Mouse (Mus musculus): ENCODE measurements at regions not wholly inside any gene's neighbourhood (a gene's known extent, or its start where the extent isn't known, plus 50 kb on each side); places are given as distances from the start of the nearest gene placed in this dataset.
A peak's percentile ranks its signal among the peaks of the same experiment; 100 is the strongest.

DNA sequence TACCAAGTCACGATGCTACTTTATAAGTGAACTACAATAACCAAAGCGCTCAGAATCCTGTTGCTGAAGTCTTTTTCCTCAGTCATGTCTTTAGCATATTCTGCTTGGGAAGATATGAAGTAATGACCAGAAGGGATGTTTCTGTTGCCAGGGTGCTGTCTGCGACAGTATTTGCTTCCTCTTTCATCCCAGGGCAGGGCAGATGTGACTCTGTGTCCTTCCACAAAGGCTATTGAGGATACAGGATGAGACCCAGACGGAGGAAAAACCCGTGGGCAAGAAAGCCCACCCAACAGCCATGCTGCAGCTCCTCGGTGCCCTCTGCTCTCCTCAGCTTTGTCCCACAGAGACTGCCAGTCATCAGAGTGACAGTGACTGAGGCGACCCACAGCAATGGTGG lies 148.6 kb upstream of the Rpl34 start:
- 90% methylated on average over 7 of the region's 7 CpGs for WGBS
- H3K4me1 ChIP-seq = no peaks in the 10 kb centered on the region

DNA sequence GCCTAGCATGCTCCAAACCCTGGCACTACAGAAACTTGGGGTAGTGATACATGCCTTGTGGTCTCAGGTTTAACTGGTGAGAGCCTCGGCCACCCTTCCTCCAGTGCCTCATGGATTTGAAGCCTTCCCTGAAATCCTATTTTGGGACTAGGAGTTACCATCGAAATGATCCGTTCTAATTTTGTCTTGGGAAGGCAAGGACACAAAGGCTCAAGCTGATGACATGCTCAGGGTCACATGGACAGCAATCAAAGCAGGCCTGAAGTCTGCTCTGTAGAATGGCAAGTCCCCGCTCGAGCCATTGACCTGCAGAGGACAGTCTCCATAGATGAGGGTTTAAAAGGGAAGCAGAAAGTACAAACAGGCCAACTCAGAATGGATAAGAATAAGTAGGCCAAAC lies 147.8 kb upstream of the Rpl34 start:
- Histone ChIP-seq H3K4me3 (no peak overlapping the region), H3K36me3 (ENCODE audit: poor library complexity, severe bottlenecking) (no peaks in the 10 kb centered on the region), H3K9me3 (replicated peaks) (no peaks in the 10 kb centered on the region), H3K4me2 (no peak overlapping the region), H3K4me1 (no peaks in the 10 kb centered on the region), H3K9ac (no peak overlapping the region), H3K27me3 (no peaks in the 10 kb centered on the region), H3K27ac (no peak overlapping the region)
- ATAC-seq = no peak
- 92% methylated on average over 5 of the region's 5 CpGs for WGBS

More for the DNA sequence above, 148.6 kb upstream of the Rpl34 start:
- H3K4me3 ChIP-seq = no peak overlapping the region
- H3K27me3 ChIP-seq = no peaks in the 10 kb centered on the region
- no peak overlapping the region for H3K27ac ChIP-seq
- H3K9me3 ChIP-seq (replicated peaks) = no peaks in the 10 kb centered on the region
- no peaks in the 10 kb centered on the region for H3K36me3 ChIP-seq (ENCODE audit: poor library complexity, severe bottlenecking)
- H3K4me2 ChIP-seq = no peak overlapping the region
- no peak overlapping the region for H3K9ac ChIP-seq
- ATAC-seq = no peak

DNA sequence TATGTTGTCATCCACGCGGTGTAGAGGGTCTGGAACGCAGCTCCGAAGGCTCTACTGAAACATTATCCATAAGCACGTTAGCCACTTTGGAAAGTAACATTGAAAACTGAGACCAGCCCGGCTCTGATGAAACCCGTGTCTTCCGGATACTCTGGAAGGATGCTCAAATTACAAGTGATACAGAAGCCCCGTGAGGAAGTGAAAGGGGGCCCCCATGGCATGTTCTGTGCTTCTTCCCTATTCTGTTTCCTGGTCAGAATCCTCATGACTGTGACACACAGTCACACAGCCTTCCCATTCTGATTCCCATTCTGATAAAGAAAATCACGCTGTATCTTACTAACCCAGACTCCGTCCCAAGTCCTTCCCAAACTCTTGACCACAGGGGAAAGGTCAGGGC lies 143.5 kb upstream of the Rpl34 start:
- H3K4me1 ChIP-seq = no peaks in the 10 kb centered on the region
- ATAC-seq = no peak
- whole genome bisulfite sequencing = 90% methylated on average over 11 of the region's 11 CpGs
- no peak overlapping the region for H3K9ac ChIP-seq
- no peaks in the 10 kb centered on the region for H3K36me3 ChIP-seq (ENCODE audit: poor library complexity, severe bottlenecking)
- H3K27ac ChIP-seq = no peak overlapping the region
- no peaks in the 10 kb centered on the region for H3K9me3 ChIP-seq (replicated peaks)
- no peak overlapping the region for H3K4me3 ChIP-seq
- H3K27me3 ChIP-seq = no peaks in the 10 kb centered on the region
- H3K4me2 ChIP-seq = no peak overlapping the region

DNA sequence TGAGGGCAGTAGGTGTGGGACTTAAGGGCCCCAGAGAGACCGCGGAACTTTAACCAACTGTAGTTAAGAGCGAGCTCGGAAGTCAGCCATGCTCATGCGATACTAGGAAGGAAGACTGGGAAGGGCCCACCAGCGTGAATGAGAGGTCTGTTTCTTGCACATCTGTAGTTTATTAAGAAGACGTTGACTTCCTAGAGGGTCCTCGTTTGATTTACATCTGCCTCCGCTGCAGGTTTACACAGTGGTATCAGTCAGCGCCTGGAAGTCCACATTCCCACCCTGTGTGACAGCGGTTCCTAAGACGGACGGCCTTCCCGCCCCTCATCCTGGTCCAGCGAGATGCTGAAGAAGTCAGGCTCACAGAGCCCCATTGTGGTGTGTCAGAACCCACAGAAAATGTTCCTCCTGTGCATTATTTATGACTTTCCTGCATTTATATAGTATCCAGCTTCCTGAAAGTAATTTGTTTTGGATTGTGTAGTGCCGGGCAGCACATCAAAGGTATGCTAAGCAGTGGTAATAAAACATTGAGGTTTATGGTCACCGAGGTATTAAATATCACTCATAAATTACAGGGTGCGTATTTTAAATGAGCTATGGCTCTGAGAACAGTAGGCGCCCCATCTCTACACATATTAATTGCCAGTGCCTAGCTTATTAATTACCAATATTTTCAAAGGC lies 136.9 kb upstream of the Rpl34 start:
- H3K4me1 ChIP-seq = no peaks in the 10 kb centered on the region
- no peak overlapping the region for H3K4me2 ChIP-seq
- H3K27me3 ChIP-seq = no peaks in the 10 kb centered on the region
- ATAC-seq = no peak
- H3K27ac ChIP-seq = no peak overlapping the region
- no peak overlapping the region for H3K4me3 ChIP-seq
- 86% methylated on average over 19 of the region's 19 CpGs for WGBS
- no peaks in the 10 kb centered on the region for H3K9me3 ChIP-seq (replicated peaks)
- no peaks in the 10 kb centered on the region for H3K36me3 ChIP-seq (ENCODE audit: poor library complexity, severe bottlenecking)
- H3K9ac ChIP-seq = no peak overlapping the region

DNA sequence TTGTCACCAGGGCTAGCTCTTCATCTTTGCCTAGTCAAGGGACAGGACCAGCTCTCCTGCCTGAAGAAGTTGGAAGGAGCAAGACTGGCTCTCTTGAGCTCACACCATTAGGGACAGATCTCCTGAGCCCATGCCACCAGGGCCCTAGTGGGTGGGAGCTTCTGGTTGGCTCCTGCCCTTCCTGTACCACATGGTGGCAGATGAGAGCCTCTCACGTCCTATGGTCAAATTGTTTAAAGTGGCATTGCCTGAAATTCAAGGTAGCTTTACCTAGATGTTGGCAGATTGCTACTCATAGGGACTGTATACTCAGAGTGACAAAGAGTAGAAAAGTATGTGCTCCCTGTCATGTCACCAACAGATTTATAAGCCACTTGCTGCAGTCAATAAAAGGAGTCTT lies 134.6 kb upstream of the Rpl34 start:
- H3K36me3 ChIP-seq (ENCODE audit: poor library complexity, severe bottlenecking) = no peaks in the 10 kb centered on the region
- H3K4me3 ChIP-seq = no peak overlapping the region
- no peak overlapping the region for H3K9ac ChIP-seq
- no peaks in the 10 kb centered on the region for H3K9me3 ChIP-seq (replicated peaks)
- WGBS = 69% methylated on average over 1 of the region's 1 CpGs
- H3K4me2 ChIP-seq = no peak overlapping the region
- no peak for ATAC-seq
- no peaks in the 10 kb centered on the region for H3K4me1 ChIP-seq
- no peaks in the 10 kb centered on the region for H3K27me3 ChIP-seq
- no peak overlapping the region for H3K27ac ChIP-seq

DNA sequence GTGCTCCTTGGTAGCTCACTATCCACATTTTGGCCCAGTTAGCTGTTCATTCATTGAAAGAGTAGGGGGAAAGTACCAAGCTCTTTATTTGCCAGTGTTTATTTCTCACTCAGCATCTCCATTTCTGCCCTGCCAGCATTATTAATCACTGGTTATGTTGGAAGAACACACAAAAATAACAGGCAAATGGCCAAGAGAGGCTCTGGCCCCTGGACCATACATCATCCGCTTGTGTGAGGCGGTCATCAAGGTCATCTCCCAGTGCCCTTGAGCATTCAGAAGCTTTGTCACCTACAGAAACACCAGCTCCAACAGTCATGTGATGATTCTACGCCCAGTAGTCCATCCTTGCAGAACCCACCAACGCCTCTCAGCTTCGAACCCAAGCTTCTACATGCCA lies 133.2 kb upstream of the Rpl34 start:
- no peaks in the 10 kb centered on the region for H3K27me3 ChIP-seq
- H3K4me1 ChIP-seq = no peaks in the 10 kb centered on the region
- H3K4me3 ChIP-seq = no peak overlapping the region
- no peak overlapping the region for H3K27ac ChIP-seq
- no peak overlapping the region for H3K4me2 ChIP-seq
- ATAC-seq = no peak
- no peaks in the 10 kb centered on the region for H3K36me3 ChIP-seq (ENCODE audit: poor library complexity, severe bottlenecking)
- WGBS = 96% methylated on average over 5 of the region's 5 CpGs
- H3K9ac ChIP-seq = no peak overlapping the region
- H3K9me3 ChIP-seq (replicated peaks) = no peaks in the 10 kb centered on the region

DNA sequence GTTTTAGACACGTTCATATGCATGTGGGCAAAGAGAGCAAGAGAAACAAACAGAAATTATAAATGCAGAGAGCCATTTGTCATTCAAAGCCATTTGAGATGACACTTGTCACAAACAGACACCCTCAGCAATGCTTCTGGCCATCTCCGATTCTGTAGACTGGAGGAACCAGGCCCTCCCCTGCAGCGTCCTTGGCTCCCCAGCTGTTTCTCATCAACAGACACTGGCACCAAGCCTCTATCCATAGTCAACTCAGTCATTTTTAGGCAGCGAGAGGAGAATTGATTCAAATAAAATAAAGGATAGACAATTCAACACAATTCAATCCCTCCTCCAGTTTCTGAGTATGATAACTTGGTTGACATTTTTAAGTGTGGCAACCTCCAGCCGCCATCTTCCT lies 130.1 kb upstream of the Rpl34 start:
- no peaks in the 10 kb centered on the region for H3K27me3 ChIP-seq
- H3K36me3 ChIP-seq (ENCODE audit: poor library complexity, severe bottlenecking) = no peaks in the 10 kb centered on the region
- no peak overlapping the region for H3K4me2 ChIP-seq
- 95% methylated on average over 5 of the region's 5 CpGs for WGBS
- no peak overlapping the region for H3K4me3 ChIP-seq
- no peaks in the 10 kb centered on the region for H3K4me1 ChIP-seq
- no peak for ATAC-seq
- H3K9me3 ChIP-seq (replicated peaks) = no peaks in the 10 kb centered on the region
- H3K27ac ChIP-seq = no peak overlapping the region
- no peak overlapping the region for H3K9ac ChIP-seq

DNA sequence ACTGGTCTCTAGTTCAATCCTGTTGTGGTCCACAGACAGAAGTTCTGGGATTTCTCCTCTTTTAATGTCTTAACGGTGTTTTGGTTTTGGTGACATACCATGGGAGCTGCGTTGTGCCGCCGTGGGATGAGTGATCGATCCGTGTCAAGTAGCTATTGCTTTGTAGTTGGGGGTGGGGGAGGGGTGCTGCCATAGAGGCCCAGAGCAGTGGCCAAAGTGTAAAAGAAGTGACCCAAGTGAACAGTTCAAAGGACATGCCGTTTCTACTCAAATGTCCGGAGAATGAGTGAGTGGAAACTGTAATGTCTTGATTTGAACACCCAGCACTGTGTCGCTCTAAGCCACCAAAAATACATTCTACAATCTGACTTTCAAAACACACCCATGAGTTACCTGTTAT lies 123.7 kb upstream of the Rpl34 start:
- Histone ChIP-seq H3K4me2 (no peak overlapping the region), H3K27me3 (no peaks in the 10 kb centered on the region), H3K4me1 (no peaks in the 10 kb centered on the region), H3K9ac (no peak overlapping the region), H3K4me3 (no peak overlapping the region), H3K36me3 (ENCODE audit: poor library complexity, severe bottlenecking) (no peaks in the 10 kb centered on the region), H3K27ac (no peak overlapping the region), H3K9me3 (replicated peaks) (no peaks in the 10 kb centered on the region)
- WGBS = 90% methylated on average over 9 of the region's 9 CpGs
- no peak for ATAC-seq

DNA sequence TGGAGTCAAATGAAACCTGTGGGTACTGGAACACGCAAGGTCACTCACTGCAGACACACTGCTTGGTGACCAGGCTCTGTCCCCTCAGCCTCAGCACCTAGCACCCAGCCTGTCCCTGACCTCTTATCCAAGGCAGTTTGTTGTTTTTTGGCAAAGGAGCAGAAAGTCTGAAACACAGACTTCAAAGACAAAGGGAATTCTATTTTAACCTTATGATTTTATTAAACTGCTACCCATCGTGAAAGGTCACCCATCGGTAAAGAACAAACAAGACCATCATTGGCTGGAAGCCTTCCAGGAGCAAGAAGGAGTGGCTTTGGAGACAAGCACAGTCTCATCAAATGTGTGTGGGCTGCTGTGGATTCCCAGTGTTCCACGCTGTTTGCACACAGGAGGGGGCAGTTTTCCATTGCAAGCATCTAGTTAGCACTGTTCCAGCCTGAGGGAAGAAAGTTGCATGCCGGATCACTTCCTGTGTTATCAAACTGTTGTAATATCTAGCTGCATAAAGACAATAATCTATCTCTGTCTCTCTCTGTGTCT lies 120.6 kb upstream of the Rpl34 start:
- Histone ChIP-seq H3K27me3 (no peaks in the 10 kb centered on the region), H3K4me3 (no peak overlapping the region), H3K4me1 (no peaks in the 10 kb centered on the region), H3K27ac (no peak overlapping the region), H3K36me3 (ENCODE audit: poor library complexity, severe bottlenecking) (no peaks in the 10 kb centered on the region), H3K9ac (no peak overlapping the region), H3K9me3 (replicated peaks) (no peaks in the 10 kb centered on the region), H3K4me2 (no peak overlapping the region)
- WGBS = 74% methylated on average over 5 of the region's 5 CpGs
- no peak for ATAC-seq

DNA sequence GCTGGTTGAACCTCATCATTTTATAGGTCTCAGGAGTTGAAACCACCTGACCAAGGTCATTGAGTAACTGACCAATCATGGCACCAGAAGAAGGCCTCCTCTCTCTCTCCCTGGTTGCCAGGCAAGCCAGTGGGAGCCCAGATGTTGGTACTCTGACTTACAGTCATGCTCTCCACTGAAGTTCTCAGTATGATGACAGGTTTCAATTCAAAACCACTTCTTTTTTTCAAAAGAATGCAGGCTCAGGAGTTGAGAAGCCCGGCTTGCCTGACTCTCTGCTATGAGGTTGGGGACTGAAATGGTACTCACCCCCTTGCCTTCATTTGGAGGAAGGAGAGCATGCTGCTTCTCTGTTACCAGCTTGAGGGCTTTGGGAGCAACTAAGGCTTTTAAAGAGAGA lies 111.6 kb upstream of the Rpl34 start:
- Histone ChIP-seq H3K27me3 (no peaks in the 10 kb centered on the region), H3K4me1 (0 out of 2 replicates have a peak, but pooled peaks cover 2% of the 10 kb centered on the region), H3K4me3 (no peak overlapping the region), H3K36me3 (ENCODE audit: poor library complexity, severe bottlenecking) (no peaks in the 10 kb centered on the region), H3K9me3 (replicated peaks) (no peaks in the 10 kb centered on the region), H3K9ac (no peak overlapping the region), H3K4me2 (no peak overlapping the region), H3K27ac (no peak overlapping the region)
- no peak for ATAC-seq
- 85% methylated on average over 1 of the region's 1 CpGs for WGBS

DNA sequence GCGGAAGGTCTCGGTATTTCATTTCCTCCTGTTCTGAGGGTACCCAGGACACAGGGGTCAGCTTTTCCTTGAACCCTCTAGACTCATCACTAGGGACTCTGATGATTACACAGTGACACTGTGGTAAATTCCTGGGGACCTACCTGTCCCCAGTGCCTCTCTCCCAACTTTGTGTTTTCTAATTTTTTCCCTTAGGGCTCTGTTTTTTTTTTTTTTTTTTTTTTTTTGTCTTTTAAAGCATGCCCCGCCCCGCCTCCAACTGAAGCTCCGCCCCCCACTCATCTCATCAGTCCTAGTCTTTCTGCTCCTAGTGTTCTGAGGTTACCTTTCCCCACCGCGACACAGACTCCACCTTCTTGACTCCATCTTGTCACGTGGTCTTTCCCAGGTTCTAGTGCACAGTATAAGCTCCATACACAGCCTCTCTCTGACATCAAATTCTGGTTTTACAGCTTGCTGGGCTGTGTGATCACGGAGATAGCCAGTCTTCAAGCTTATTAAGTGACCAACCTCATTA lies 109.8 kb upstream of the Rpl34 start:
- Histone ChIP-seq H3K27ac (no peak overlapping the region), H3K27me3 (no peaks in the 10 kb centered on the region), H3K9ac (no peak overlapping the region), H3K9me3 (replicated peaks) (no peaks in the 10 kb centered on the region), H3K4me1 (0 out of 2 replicates have a peak, but pooled peaks cover 2% of the 10 kb centered on the region), H3K4me2 (no peak overlapping the region), H3K4me3 (no peak overlapping the region), H3K36me3 (ENCODE audit: poor library complexity, severe bottlenecking) (no peaks in the 10 kb centered on the region)
- no peak for ATAC-seq
- WGBS = 80% methylated on average over 9 of the region's 9 CpGs

DNA sequence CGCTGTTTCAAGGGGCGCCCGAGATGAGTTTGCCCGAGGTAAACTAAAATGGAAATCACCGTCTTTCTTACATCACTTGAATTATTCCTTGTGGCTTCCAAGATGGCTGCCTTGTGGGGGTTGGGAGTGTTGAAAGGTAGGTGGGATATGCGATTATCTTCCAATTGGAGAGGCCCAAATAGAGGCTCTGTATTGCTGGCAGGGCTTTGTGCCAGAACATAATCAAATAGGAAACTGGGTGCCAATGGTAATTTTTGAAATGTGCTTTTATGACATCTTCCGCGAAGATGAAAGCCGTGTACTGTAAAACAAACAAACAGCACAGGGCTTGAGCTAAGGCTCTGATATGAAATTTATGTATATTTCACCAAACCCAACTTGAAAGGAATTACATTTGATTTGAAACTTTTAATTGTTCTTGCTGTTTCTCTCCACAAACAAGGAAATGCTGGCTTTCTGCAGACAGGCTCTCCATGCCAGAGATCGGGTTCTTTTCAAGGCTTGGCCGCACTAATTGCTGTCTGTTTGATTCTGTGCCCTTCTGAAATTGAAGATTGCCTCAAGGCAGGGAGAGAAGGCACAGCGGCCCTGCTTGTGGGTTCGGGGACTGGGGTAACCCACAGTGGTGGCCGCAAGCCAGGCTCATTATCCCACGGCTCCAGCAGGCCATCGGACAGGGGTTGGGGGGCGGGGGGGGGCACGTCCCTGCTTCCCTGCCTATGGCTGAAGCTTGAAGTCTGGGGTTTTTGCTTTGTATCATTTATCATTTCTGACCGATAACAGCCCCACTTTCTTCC lies 108.6 kb upstream of the Rpl34 start:
- Histone ChIP-seq H3K4me1 (0 out of 2 replicates have a peak, but pooled peaks cover 2% of the 10 kb centered on the region), H3K9me3 (replicated peaks) (no peaks in the 10 kb centered on the region), H3K36me3 (ENCODE audit: poor library complexity, severe bottlenecking) (no peaks in the 10 kb centered on the region), H3K4me2 (0 out of 2 replicates have a peak overlapping the region, but pooled peaks have one; percentile 2), H3K27ac (peak overlapping the region; percentile 10; the same call in 1 of the 2 replicates), H3K9ac (no peak overlapping the region), H3K27me3 (no peaks in the 10 kb centered on the region), H3K4me3 (no peak overlapping the region)
- WGBS = 57% methylated on average over 19 of the region's 19 CpGs
- peak; percentile 86 for ATAC-seq
